Mouse (Mus musculus) NIH3T3 (cell line): Measurements from ENCODE around the gene Spag6.

ENCODE experiments used
- DNase-seq: peaks from one replicate; pipeline ENCODE4 v3.0.0-alpha.2; 2012; ENCODE audit warnings: low read depth

Spag6 gene

GRCm38 (mm10) chr2:18693871-18694610 lies at the start of gene Spag6:
Gene Spag6 (plus strand): TSS chr2:18694032.
- peak; percentile 85 for DNase-seq

- DNase-seq: no peak
These were observed 45.3 kb upstream of the Spag6 start for GRCm38 (mm10) chr2:18648563-18648962.

GRCm38 (mm10) chr2:18654821-18655220 lies 39.0 kb upstream of the Spag6 start:
- no peak for DNase-seq

GRCm38 (mm10) chr2:18664003-18664402 lies 29.8 kb upstream of the Spag6 start:
- no peak for DNase-seq

- no peak for DNase-seq
These were observed 22.8 kb upstream of the Spag6 start for GRCm38 (mm10) chr2:18671041-18671440.

- peak; percentile 97 for DNase-seq
These were observed 21.6 kb upstream of the Spag6 start, which contains the start of gene Commd3 for GRCm38 (mm10) chr2:18672133-18672765. Gene Commd3 (plus strand): TSS chr2:18672384.

GRCm38 (mm10) chr2:18672766-18673164 lies 21.1 kb upstream of the Spag6 start:
- DNase-seq: peak; percentile 71

- DNase-seq: no peak
These were observed 20.1 kb upstream of the Spag6 start for GRCm38 (mm10) chr2:18673766-18674165.

GRCm38 (mm10) chr2:18674193-18674902 lies 19.5 kb upstream of the Spag6 start:
- no peak for DNase-seq

- DNase-seq: peak; percentile 14
These were observed 18.0 kb upstream of the Spag6 start for GRCm38 (mm10) chr2:18675681-18676456.

GRCm38 (mm10) chr2:18676457-18676935 lies 17.3 kb upstream of the Spag6 start:
- peak; percentile 91 for DNase-seq

GRCm38 (mm10) chr2:18676936-18677491 lies 16.8 kb upstream of the Spag6 start, which contains the start of gene Bmi1:
Gene Bmi1 (plus strand): TSS chr2:18677018.
- DNase-seq: peak; percentile 82

GRCm38 (mm10) chr2:18677631-18678471 lies 16.0 kb upstream of the Spag6 start:
- DNase-seq: peak; percentile 58

GRCm38 (mm10) chr2:18679701-18680100 lies 14.1 kb upstream of the Spag6 start:
- no peak for DNase-seq

GRCm38 (mm10) chr2:18680501-18680900 lies 13.3 kb upstream of the Spag6 start:
- DNase-seq: no peak

- DNase-seq: peak; percentile 83
These were observed 12.9 kb upstream of the Spag6 start for GRCm38 (mm10) chr2:18680961-18681360.

GRCm38 (mm10) chr2:18684062-18684461 lies 9.8 kb upstream of the Spag6 start:
- DNase-seq: no peak

GRCm38 (mm10) chr2:18686386-18686785 lies 7.4 kb upstream of the Spag6 start:
- DNase-seq: no peak

GRCm38 (mm10) chr2:18686826-18687519 lies 6.9 kb upstream of the Spag6 start:
- DNase-seq: no peak

- no peak for DNase-seq
These were observed 6.1 kb upstream of the Spag6 start for GRCm38 (mm10) chr2:18687671-18688170.
